ENCODE assay signal across 9 mouse cellular contexts in the genomic region with DNA sequence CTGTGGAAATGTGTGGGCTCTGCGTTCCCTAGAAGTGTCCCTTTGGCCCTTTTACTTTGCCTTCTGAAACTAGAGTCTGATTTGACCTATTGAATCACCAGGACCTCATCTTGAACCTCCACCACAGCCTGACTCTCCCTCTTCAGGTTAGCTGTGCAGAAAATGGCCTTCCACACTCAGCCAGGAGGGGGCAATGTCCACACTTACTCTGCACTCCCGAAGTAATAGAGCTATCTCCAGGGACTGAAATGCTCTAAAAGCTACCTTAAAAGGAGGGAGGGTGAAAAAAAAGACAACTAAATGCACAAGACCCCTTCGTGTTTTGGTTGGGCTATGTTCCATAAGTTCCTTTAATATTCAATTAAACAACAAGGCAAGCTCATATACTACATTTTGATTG. TPM values are rescaled to one million over a fixed set of nuclear protein-coding genes. Genes with fewer than 3 reads are reported as not detected.
DNase-seq lines count a peak whose midpoint lies in the region; ATAC-seq and TF ChIP-seq lines count a peak whose summit lies in the region.
"Had no signal": no experiment of that assay in that cellular context is flagged by ENCODE, and none has a peak within 500 bp of the region (broad histone marks: within the 10 kb centered on the region; RNA-seq: fewer than 3 reads in every experiment).

No protein-coding gene starts in this region.

- no peak overlapping the region for H3K9ac ChIP-seq in kidney, embryonic 15.5 days
- no peak overlapping the region for H3K9ac ChIP-seq in midbrain, postnatal 0 days (replicated peaks; ENCODE audit: low read length, poor library complexity, severe bottlenecking)

- H3K36me3 ChIP-seq in kidney, embryonic 15.5 days = peaks cover 41% of the 10 kb centered on the region
- H3K36me3 ChIP-seq in G1E (replicated peaks) = peaks cover 40% of the 10 kb centered on the region
- peaks cover 31% of the 10 kb centered on the region for H3K36me3 ChIP-seq in midbrain, postnatal 0 days (ENCODE audit: insufficient read depth, low read length)

- no peak overlapping the region for H3K27ac ChIP-seq in kidney, embryonic 15.5 days
- no peak overlapping the region for H3K27ac ChIP-seq in midbrain, postnatal 0 days (ENCODE audit: low read depth, low read length)

- H3K4me2 ChIP-seq in kidney, embryonic 15.5 days = no peak overlapping the region
- no peak overlapping the region for H3K4me2 ChIP-seq in midbrain, postnatal 0 days (ENCODE audit: low read depth, low read length, poor library complexity, severe bottlenecking)

- H3K27me3 ChIP-seq in kidney, embryonic 15.5 days = no peaks in the 10 kb centered on the region
- peaks cover 11% of the 10 kb centered on the region for H3K27me3 ChIP-seq in G1E (ENCODE audit: insufficient read depth, low read length)
- H3K27me3 ChIP-seq in midbrain, postnatal 0 days (ENCODE audit: insufficient read depth, low read length) = no peaks in the 10 kb centered on the region; the same call in 1 of the 2 replicates

- peak; percentile 66 for DNase-seq in kidney, adult 18-20 months
- DNase-seq in G1E (ENCODE audit: low spot score) = peak; percentile 31
- DNase-seq in c-Kit-positive CD71-positive TER-119-positive erythroid progenitor cells, embryonic 14.5 days (ENCODE audit: low spot score) = peak; percentile 40
- peak; percentile 52 for DNase-seq in heart, adult 8-10 months (ENCODE audit: low spot score)
- peak; percentile 28 to 40 for DNase-seq in layer of hippocampus, postnatal 36 days
- peak; percentile 50 for DNase-seq in midbrain, postnatal 0 days (ENCODE audit: low spot score)
- DNase-seq in thymus, postnatal 14 days = peak; percentile 54

- peak; percentile 57; the same call in 1 of the 2 replicates for TF ChIP-seq CTCF in G1E (IDR thresholded peaks at IDR 0.05; ENCODE audit: low read depth, low read length)
- TF ChIP-seq CTCF in midbrain, postnatal 0 days (IDR thresholded peaks at IDR 0.05) = peak; percentile 82

- H3K4me3 ChIP-seq in kidney, embryonic 15.5 days (replicated peaks) = no peak overlapping the region
- H3K4me3 ChIP-seq in G1E (ENCODE audit: low read depth, low read length) = no peak overlapping the region
- no peak overlapping the region for H3K4me3 ChIP-seq in midbrain, postnatal 0 days (ENCODE audit: low read depth, low read length)
- H3K4me3 ChIP-seq: megakaryocyte, embryonic 14.5 days had no signal

- no peaks in the 10 kb centered on the region for H3K4me1 ChIP-seq in kidney, embryonic 15.5 days
- peaks cover 17% of the 10 kb centered on the region for H3K4me1 ChIP-seq in G1E (ENCODE audit: insufficient read depth, low read depth, low read length)
- H3K4me1 ChIP-seq in midbrain, postnatal 0 days (ENCODE audit: insufficient read depth, low read length) = no peaks in the 10 kb centered on the region

- no peak for ATAC-seq in kidney, embryonic 15.5 days (replicated peaks; ENCODE audit: low FRiP score)
- no peak for ATAC-seq in G1E (ENCODE audit: extremely low read depth, insufficient number of reproducible peaks, low FRiP score, poor library complexity, severe bottlenecking)
- no peak for ATAC-seq in midbrain, postnatal 0 days (ENCODE audit: low FRiP score)

- WGBS in kidney, embryonic 15.5 days = 19% methylated on average over 3 of the region's 3 CpGs
- WGBS in midbrain, postnatal 0 days = 21% methylated on average over 3 of the region's 3 CpGs

- H3K9me3 ChIP-seq in kidney, embryonic 15.5 days (replicated peaks) = no peaks in the 10 kb centered on the region
- no peaks in the 10 kb centered on the region for H3K9me3 ChIP-seq in G1E (replicated peaks)
- no peaks in the 10 kb centered on the region for H3K9me3 ChIP-seq in midbrain, postnatal 0 days (ENCODE audit: low read length)

RNA-seq across cellular contexts. Expression of a gene that starts 13.9 kb away (rescaled TPM):
- 51.3 and 52.3 TPM in 2 replicates for polyA plus RNA-seq in kidney, embryonic 15.5 days (2015; fragmentation: Nextera tagmentation; extraction: Ambion mirVana)
- total RNA-seq in G1E (2014; fragmentation: Nextera tagmentation) = 42.2 and 45.0 TPM in 2 replicates
- 55.9 and 58.0 TPM in 2 replicates for total RNA-seq in G1E (2017)
- 32.1 TPM in 2 replicates for polyA plus RNA-seq in G1E (2012)
- total RNA-seq in heart, adult 8-10 months (2022) = 10 to 100 TPM; 25.0 to 32.1 (median 29.9) TPM
- 10 to 100 TPM; 32.7 to 35.5 TPM for total RNA-seq in layer of hippocampus, postnatal 36 days (2021)
- 48.2 and 56.8 TPM in 2 replicates for total RNA-seq in midbrain, postnatal 0 days (2014; rRNA removed)
- 53.4 and 53.7 TPM in 2 replicates for polyA plus RNA-seq in midbrain, postnatal 0 days (2015; fragmentation: Nextera tagmentation; extraction: Ambion mirVana)

RNA-seq across cellular contexts. Expression of a gene that starts 50.1 kb away (rescaled TPM):
- not detected in 2 replicates for polyA plus RNA-seq in kidney, embryonic 15.5 days (2015; fragmentation: Nextera tagmentation; extraction: Ambion mirVana)
- not detected in 2 replicates for total RNA-seq in G1E (2014; fragmentation: Nextera tagmentation)
- not detected in 2 replicates for total RNA-seq in G1E (2017)
- polyA plus RNA-seq in G1E (2012) = not detected in 2 replicates
- total RNA-seq in heart, adult 8-10 months (2022) = 10 to 100 TPM; 75.8 to 81.5 (median 79.7) TPM
- total RNA-seq in layer of hippocampus, postnatal 36 days (2021) = not detected
- not detected in 2 replicates for total RNA-seq in midbrain, postnatal 0 days (2014; rRNA removed)
- polyA plus RNA-seq in midbrain, postnatal 0 days (2015; fragmentation: Nextera tagmentation; extraction: Ambion mirVana) = not detected in 2 replicates

Comparison
In these comparisons a context has a peak if more than half of its experiments do, and no peak if none do; other contexts are left out.
1. RNA of a gene that starts 50.1 kb away (total RNA-seq): 75.8 to 81.5 TPM in heart, adult 8-10 months; not detected in G1E, not detected in layer of hippocampus, postnatal 36 days and not detected in midbrain, postnatal 0 days; every median in the first group is over 10 times any median in the second.
2. Peak in every context shown above with its lines, with median percentiles within 50 percentile points of each other: DNase-seq.